Mouse (Mus musculus) embryonic facial prominence, embryonic 14.5 days (tissue): ENCODE data around the gene Tmem229b. TPM values are rescaled to one million over a fixed set of nuclear protein-coding genes. Genes with fewer than 3 reads are reported as not detected.

Experiments used
- ATAC-seq: fragments of 200-750 bp; cut with Nextera tagmentation; 2 replicates; pipeline ENCODE4 v1.8.0; 2017; ENCODE audit warnings: low read depth, moderate number of reproducible peaks, moderate TSS enrichment
- DNase-seq: peaks from one replicate; pipeline ENCODE4 v3.0.0-alpha.2; 2015; ENCODE audit warnings: low spot score
- H3K27ac ChIP-seq: fragments of 300-500 bp; sonication (generic); replicated peaks from 2 replicates; pipeline ENCODE4 v1.5.1; 2014; ENCODE audit warnings: low read depth, mild to moderate bottlenecking, low read length, moderate library complexity
- H3K27me3 ChIP-seq: fragments of 300-500 bp; sonication (generic); replicated peaks from 2 replicates; pipeline ENCODE4 v1.6.1; 2014; ENCODE audit warnings: low read length; ENCODE audit not compliant: control insufficient read depth, insufficient read depth
- H3K36me3 ChIP-seq: fragments of 300-500 bp; sonication (generic); 2 replicates; pipeline ENCODE4 v1.6.1; 2014; ENCODE audit warnings: low read length, mixed read lengths; ENCODE audit not compliant: control insufficient read depth, insufficient read depth
- H3K4me1 ChIP-seq: fragments of 300-500 bp; sonication (generic); 2 replicates; pipeline ENCODE4 v1.6.1; 2014; ENCODE audit warnings: antibody characterized with exemption, low read length; ENCODE audit not compliant: control insufficient read depth, insufficient read depth
- H3K4me2 ChIP-seq: fragments of 300-500 bp; sonication (generic); 2 replicates; pipeline ENCODE4 v1.6.1; 2014; ENCODE audit warnings: low read depth, mild to moderate bottlenecking, low read length, moderate library complexity, mixed read lengths
- H3K4me3 ChIP-seq: fragments of 300-500 bp; sonication (generic); 2 replicates; pipeline ENCODE4 v1.5.1; 2014; ENCODE audit warnings: low read depth, mild to moderate bottlenecking, low read length
- H3K9ac ChIP-seq: fragments of 300-500 bp; sonication (generic); 2 replicates; pipeline ENCODE4 v1.6.1; 2014; ENCODE audit warnings: low read depth, mild to moderate bottlenecking, low read length, moderate library complexity, mixed read lengths
- H3K9me3 ChIP-seq: fragments of 300-500 bp; sonication (generic); 2 replicates; pipeline ENCODE4 v1.6.1; 2016; ENCODE audit warnings: low read length; ENCODE audit not compliant: control insufficient read depth
- WGBS: fragments of 180-500 bp; shearing (Covaris S2); extraction: QIAGEN DNeasy Blood & Tissue Kit; methylation state at CpG from one replicate; pipeline ENCODE4 v1.1.7; 2014; 5-methylcytosine and 5-hydroxymethylcytosine counted together
- polyA plus RNA-seq: library from polyadenylated mRNA; unstranded; fragments of >200 nt; fragmentation: Nextera tagmentation; extraction: Ambion mirVana; gene quantifications from 2 replicates; pipeline ENCODE4 v1.2.1, GENCODE M21; 2014

Tmem229b gene
- polyA plus RNA-seq, 1 experiment from 2014 or later, result 8.1 TPM

DNA sequence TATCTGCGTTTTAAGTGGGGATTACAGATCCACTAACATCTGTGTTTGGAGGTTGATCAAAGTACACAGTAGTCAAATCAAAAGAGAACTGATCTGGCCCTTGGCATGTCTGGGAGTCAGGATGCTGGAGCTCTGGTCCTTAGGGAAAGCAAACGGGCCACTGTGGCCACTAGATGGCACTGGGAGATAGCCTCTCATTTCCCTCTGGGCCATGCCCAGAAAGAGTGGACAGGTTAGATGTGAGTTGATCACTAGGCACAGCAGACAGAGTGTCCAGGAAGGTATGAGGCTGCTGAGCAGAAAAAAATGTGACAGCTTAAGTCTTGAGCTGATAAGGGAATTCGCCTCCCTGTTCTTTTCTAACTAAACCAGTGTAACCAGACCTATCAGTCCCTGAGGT is 15.5 kb upstream of the Tmem229b start:
- H3K9ac ChIP-seq, result no peak overlapping the region
- H3K4me3 ChIP-seq, result no peak overlapping the region
- DNase-seq (peak; percentile 64), ATAC-seq (0 out of 2 replicates have a peak, but pooled peaks have one; percentile 54)
- no peaks in the 10 kb centered on the region for H3K36me3 ChIP-seq
- no peak overlapping the region for H3K27ac ChIP-seq
- peaks cover 8% of the 10 kb centered on the region; the same call in 1 of the 2 replicates for H3K4me1 ChIP-seq
- no peak overlapping the region for H3K4me2 ChIP-seq
- H3K27me3 ChIP-seq, result no peaks in the 10 kb centered on the region
- 25% methylated on average over 3 of the region's 3 CpGs for WGBS
- H3K9me3 ChIP-seq, result no peaks in the 10 kb centered on the region

- no peaks in the 10 kb centered on the region for H3K36me3 ChIP-seq
- H3K9ac ChIP-seq, result no peak overlapping the region
- no peak overlapping the region for H3K27ac ChIP-seq
- DNase-seq, result no peak
- no peaks in the 10 kb centered on the region for H3K27me3 ChIP-seq
- H3K4me1 ChIP-seq, result peaks cover 8% of the 10 kb centered on the region; the same call in 1 of the 2 replicates
- no peak for ATAC-seq
- 94% methylated on average over 1 of the region's 1 CpGs for WGBS
- no peaks in the 10 kb centered on the region for H3K9me3 ChIP-seq
- H3K4me2 ChIP-seq, result no peak overlapping the region
- no peak overlapping the region for H3K4me3 ChIP-seq
Measured at GRCm38 (mm10) chr12:79021902-79022301, 14.5 kb upstream of the Tmem229b start.

DNA sequence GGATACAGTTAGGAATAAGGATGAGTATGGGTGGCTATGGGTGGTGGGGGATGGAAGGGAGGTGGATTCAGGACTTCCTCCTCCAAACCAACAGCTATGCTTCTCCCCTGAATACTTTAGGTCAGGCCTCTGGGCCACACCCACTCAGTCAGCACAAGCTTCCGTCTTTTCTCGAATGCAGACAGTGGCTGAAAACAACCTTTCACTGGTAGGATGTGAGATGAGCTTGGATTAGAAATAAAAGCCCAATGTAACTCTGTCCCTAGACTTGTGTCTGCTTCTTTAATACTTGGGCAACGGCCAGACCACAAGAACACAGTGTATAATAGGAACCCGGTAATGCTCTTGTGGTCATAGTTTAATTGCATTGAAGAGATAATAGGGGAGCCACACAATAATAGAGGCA is 10.6 kb upstream of the Tmem229b start:
- no peaks in the 10 kb centered on the region for H3K4me1 ChIP-seq
- no peak overlapping the region for H3K4me3 ChIP-seq
- no peaks in the 10 kb centered on the region for H3K36me3 ChIP-seq
- H3K27me3 ChIP-seq, result no peaks in the 10 kb centered on the region
- H3K27ac ChIP-seq, result no peak overlapping the region
- no peak overlapping the region for H3K4me2 ChIP-seq
- H3K9ac ChIP-seq, result no peak overlapping the region
- ATAC-seq (no peak), DNase-seq (peak; percentile 51)
- no peaks in the 10 kb centered on the region for H3K9me3 ChIP-seq
- 46% methylated on average over 4 of the region's 4 CpGs for WGBS

DNA sequence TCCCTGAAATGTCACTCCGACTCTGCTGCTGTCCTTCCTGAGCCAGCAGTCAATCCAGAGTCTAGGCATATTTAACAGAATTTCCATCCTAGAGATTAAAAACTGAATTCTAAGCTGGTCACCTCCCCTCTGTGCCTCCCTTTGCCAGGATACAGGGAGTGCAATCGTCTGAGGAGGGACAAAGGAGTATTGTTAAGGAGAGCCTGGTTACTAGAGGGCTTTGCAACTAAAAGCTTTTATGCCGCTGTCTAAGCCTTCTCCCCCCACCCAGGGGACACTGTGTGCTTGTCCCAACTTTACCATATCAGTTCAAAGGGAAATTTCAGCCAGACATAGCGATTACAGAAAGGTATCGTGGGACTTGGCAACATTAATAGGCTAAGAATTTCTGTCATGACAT is 8.7 kb upstream of the Tmem229b start:
- Histone ChIP-seq H3K9me3 (no peaks in the 10 kb centered on the region), H3K27ac (no peak overlapping the region), H3K9ac (no peak overlapping the region), H3K4me1 (no peaks in the 10 kb centered on the region), H3K4me2 (no peak overlapping the region), H3K4me3 (no peak overlapping the region), H3K27me3 (no peaks in the 10 kb centered on the region), H3K36me3 (no peaks in the 10 kb centered on the region)
- WGBS, result 32% methylated on average over 5 of the region's 5 CpGs
- ATAC-seq (0 out of 2 replicates have a peak, but pooled peaks have one; percentile 26), DNase-seq (peak; percentile 33)

- 32% methylated on average over 3 of the region's 3 CpGs for WGBS
- no peak for DNase-seq
- Histone ChIP-seq H3K27ac (no peak overlapping the region), H3K9ac (no peak overlapping the region), H3K27me3 (no peaks in the 10 kb centered on the region), H3K9me3 (no peaks in the 10 kb centered on the region), H3K36me3 (no peaks in the 10 kb centered on the region), H3K4me2 (no peak overlapping the region), H3K4me1 (peaks cover 5% of the 10 kb centered on the region; the same call in 1 of the 2 replicates), H3K4me3 (no peak overlapping the region)
- ATAC-seq, result no peak
Measured at GRCm38 (mm10) chr12:79010569-79010968, 3.1 kb upstream of the Tmem229b start.

- no peaks in the 10 kb centered on the region for H3K27me3 ChIP-seq
- peak; percentile 31 for DNase-seq
- H3K4me3 ChIP-seq, result peak overlapping the region; percentile 94
- peak overlapping the region; percentile 83 for H3K9ac ChIP-seq
- no peak overlapping the region for H3K27ac ChIP-seq
- under 1% methylated on average over 41 of the region's 53 CpGs for WGBS
- ATAC-seq, result peak; percentile 78
- no peaks in the 10 kb centered on the region for H3K9me3 ChIP-seq
- no peaks in the 10 kb centered on the region for H3K36me3 ChIP-seq
- peak overlapping the region; percentile 89 for H3K4me2 ChIP-seq
- peaks cover 5% of the 10 kb centered on the region; the same call in 1 of the 2 replicates for H3K4me1 ChIP-seq
Measured at GRCm38 (mm10) chr12:79006478-79007125, 825 bp downstream of the Tmem229b start.

DNA sequence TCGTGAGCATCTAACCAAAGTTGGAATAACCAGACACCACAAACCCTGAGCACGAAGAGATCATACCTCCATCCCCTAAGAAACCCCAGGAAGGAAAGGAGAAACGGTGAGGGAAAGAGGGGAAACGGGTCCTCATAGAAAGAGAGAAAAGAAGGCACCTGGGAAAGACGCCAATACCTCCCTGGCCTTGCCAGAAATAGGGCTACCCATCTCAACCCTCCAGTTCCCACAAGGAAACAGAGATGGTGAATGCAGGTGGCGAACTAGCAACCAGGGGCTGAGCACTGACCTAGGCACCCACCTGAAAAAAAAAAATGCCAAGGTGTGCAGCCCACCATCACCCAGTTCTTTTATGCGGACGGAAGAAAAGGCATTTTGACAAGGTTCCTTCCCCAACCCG is 1.4 kb downstream of the Tmem229b start:
- Histone ChIP-seq H3K4me2 (peak overlapping the region; percentile 89), H3K27me3 (no peaks in the 10 kb centered on the region), H3K9ac (peak overlapping the region; percentile 83), H3K27ac (no peak overlapping the region), H3K4me1 (peaks cover 5% of the 10 kb centered on the region; the same call in 1 of the 2 replicates), H3K36me3 (no peaks in the 10 kb centered on the region), H3K4me3 (peak overlapping the region; percentile 94), H3K9me3 (no peaks in the 10 kb centered on the region)
- WGBS, result 37% methylated on average over 9 of the region's 9 CpGs
- ATAC-seq (no peak), DNase-seq (no peak)

DNA sequence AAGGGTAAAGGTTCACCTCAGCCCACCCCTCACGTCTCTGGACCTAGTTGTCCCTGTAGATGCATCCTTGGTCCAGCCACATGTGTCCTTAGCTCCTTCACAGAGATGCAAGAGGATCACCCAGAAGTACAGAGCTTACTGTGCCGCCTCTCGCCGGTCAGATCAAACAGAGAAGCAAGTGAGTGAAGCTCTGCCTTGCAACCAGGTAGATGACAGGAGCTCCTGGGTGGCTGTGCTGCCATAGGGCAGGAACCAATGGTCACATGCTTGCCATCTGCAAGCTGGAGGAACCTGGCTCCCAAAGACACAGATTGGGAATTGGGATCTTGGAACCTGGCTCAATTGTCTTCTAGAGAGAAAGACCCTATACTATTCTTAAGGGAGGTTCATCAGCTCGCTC is 2.0 kb downstream of the Tmem229b start:
- Histone ChIP-seq H3K27me3 (no peaks in the 10 kb centered on the region), H3K27ac (no peak overlapping the region), H3K9me3 (no peaks in the 10 kb centered on the region), H3K9ac (no peak overlapping the region), H3K4me3 (no peak overlapping the region), H3K36me3 (no peaks in the 10 kb centered on the region), H3K4me1 (peaks cover 5% of the 10 kb centered on the region; the same call in 1 of the 2 replicates), H3K4me2 (no peak overlapping the region)
- ATAC-seq, result no peak
- 92% methylated on average over 5 of the region's 5 CpGs for WGBS
- DNase-seq, result no peak

GRCm38 (mm10) chr12:79002978-79003377 is 4.4 kb downstream of the Tmem229b start:
- Histone ChIP-seq H3K9me3 (no peaks in the 10 kb centered on the region), H3K4me1 (peaks cover 5% of the 10 kb centered on the region; the same call in 1 of the 2 replicates), H3K27ac (no peak overlapping the region), H3K36me3 (no peaks in the 10 kb centered on the region), H3K4me2 (no peak overlapping the region), H3K27me3 (no peaks in the 10 kb centered on the region), H3K9ac (no peak overlapping the region), H3K4me3 (no peak overlapping the region)
- DNase-seq (no peak), ATAC-seq (no peak)
- 83% methylated on average over 3 of the region's 3 CpGs for WGBS
